Mouse (Mus musculus): ENCODE data around the gene Tbc1d2. TPM values are rescaled to one million over a fixed set of nuclear protein-coding genes. Genes with fewer than 3 reads are reported as not detected.
"Not testable (repeated sequence)": the region's sequence is repeated elsewhere in the genome, so short reads cannot be mapped to it uniquely, and the experiment has no call there.

Tbc1d2 gene
- polyA plus RNA-seq, 1 experiment from 2014 or later = 0.94 TPM

- Histone ChIP-seq H3K4me1 (0 out of 2 replicates have a peak, but pooled peaks cover 4% of the 10 kb centered on the region), H3K27ac (no peak overlapping the region; the same call in 1 of the 2 replicates), H3K36me3 (replicated peaks) (no peaks in the 10 kb centered on the region), H3K27me3 (ENCODE audit: poor library complexity, severe bottlenecking) (peaks cover 25% of the 10 kb centered on the region), H3K4me3 (no peak overlapping the region), H3K9me3 (no peaks in the 10 kb centered on the region)
- DNase-seq (ENCODE audit: extremely low spot score, low spot score) = no peak
- 79% methylated on average over 9 of the region's 9 CpGs for WGBS
Measured at GRCm38 (mm10) chr4:46614641-46615040, 35.4 kb downstream of the Tbc1d2 start.

- H3K27ac ChIP-seq = no peak overlapping the region
- no peaks in the 10 kb centered on the region for H3K36me3 ChIP-seq (replicated peaks)
- 0 out of 2 replicates have a peak, but pooled peaks cover 4% of the 10 kb centered on the region for H3K4me1 ChIP-seq
- H3K4me3 ChIP-seq = no peak overlapping the region
- DNase-seq (ENCODE audit: extremely low spot score, low spot score) = no peak
- no peaks in the 10 kb centered on the region for H3K9me3 ChIP-seq
- WGBS = 85% methylated on average over 12 of the region's 12 CpGs
- peaks cover 22% of the 10 kb centered on the region for H3K27me3 ChIP-seq (ENCODE audit: poor library complexity, severe bottlenecking)
Measured at GRCm38 (mm10) chr4:46613618-46614017, 36.4 kb downstream of the Tbc1d2 start.

GRCm38 (mm10) chr4:46611181-46611580, 38.8 kb downstream of the Tbc1d2 start:
- Histone ChIP-seq H3K36me3 (replicated peaks) (no peaks in the 10 kb centered on the region), H3K4me3 (no peak overlapping the region), H3K9me3 (no peaks in the 10 kb centered on the region), H3K27me3 (ENCODE audit: poor library complexity, severe bottlenecking) (peaks cover 26% of the 10 kb centered on the region), H3K27ac (no peak overlapping the region), H3K4me1 (0 out of 2 replicates have a peak, but pooled peaks cover 4% of the 10 kb centered on the region)
- 5% methylated on average over 4 of the region's 4 CpGs for WGBS
- DNase-seq (ENCODE audit: extremely low spot score, low spot score) = peak; percentile 85

- Histone ChIP-seq H3K9me3 (no peaks in the 10 kb centered on the region), H3K27ac (no peak overlapping the region), H3K36me3 (replicated peaks) (no peaks in the 10 kb centered on the region), H3K4me3 (no peak overlapping the region), H3K4me1 (peaks cover 18% of the 10 kb centered on the region), H3K27me3 (ENCODE audit: poor library complexity, severe bottlenecking) (peaks cover 44% of the 10 kb centered on the region)
- WGBS = 84% methylated on average over 3 of the region's 3 CpGs
- DNase-seq (ENCODE audit: extremely low spot score, low spot score) = no peak
Measured at GRCm38 (mm10) chr4:46607601-46608000, 42.4 kb downstream of the Tbc1d2 start.

GRCm38 (mm10) chr4:46605451-46605850, 44.6 kb downstream of the Tbc1d2 start:
- Histone ChIP-seq H3K36me3 (replicated peaks) (no peaks in the 10 kb centered on the region), H3K4me3 (no peak overlapping the region), H3K9me3 (no peaks in the 10 kb centered on the region), H3K27ac (no peak overlapping the region), H3K4me1 (peaks cover 35% of the 10 kb centered on the region), H3K27me3 (ENCODE audit: poor library complexity, severe bottlenecking) (peaks cover 66% of the 10 kb centered on the region)
- DNase-seq (ENCODE audit: extremely low spot score, low spot score) = no peak
- 61% methylated on average over 11 of the region's 11 CpGs for WGBS

GRCm38 (mm10) chr4:46602704-46603103, 47.3 kb downstream of the Tbc1d2 start:
- Histone ChIP-seq H3K27me3 (ENCODE audit: poor library complexity, severe bottlenecking) (peaks cover 86% of the 10 kb centered on the region), H3K9me3 (no peaks in the 10 kb centered on the region), H3K27ac (no peak overlapping the region), H3K4me1 (peaks cover 35% of the 10 kb centered on the region), H3K36me3 (replicated peaks) (no peaks in the 10 kb centered on the region), H3K4me3 (no peak overlapping the region)
- no peak for DNase-seq (ENCODE audit: extremely low spot score, low spot score)
- WGBS = 64% methylated on average over 7 of the region's 7 CpGs

GRCm38 (mm10) chr4:46601844-46602423, 48.1 kb downstream of the Tbc1d2 start, which contains the start of gene Coro2a:
TSS of gene Coro2a (minus strand) at chr4:46602202.
- Histone ChIP-seq H3K4me1 (peaks cover 35% of the 10 kb centered on the region), H3K36me3 (replicated peaks) (no peaks in the 10 kb centered on the region), H3K27me3 (ENCODE audit: poor library complexity, severe bottlenecking) (peaks cover 93% of the 10 kb centered on the region), H3K27ac (peak within 1 kb of the TSS; percentile 76), H3K4me3 (peak within 1 kb of the TSS; percentile 68), H3K9me3 (no peaks in the 10 kb centered on the region)
- under 1% methylated on average over 66 of the region's 66 CpGs for WGBS
- peak; percentile 78 for DNase-seq (ENCODE audit: extremely low spot score, low spot score)

GRCm38 (mm10) chr4:46601258-46601843, 48.7 kb downstream of the Tbc1d2 start:
- under 1% methylated on average over 52 of the region's 52 CpGs for WGBS
- H3K4me1 ChIP-seq = peaks cover 35% of the 10 kb centered on the region
- peak overlapping the region; percentile 68 for H3K4me3 ChIP-seq
- peak overlapping the region; percentile 76 for H3K27ac ChIP-seq
- DNase-seq (ENCODE audit: extremely low spot score, low spot score) = peak; percentile 37
- H3K36me3 ChIP-seq (replicated peaks) = no peaks in the 10 kb centered on the region
- H3K9me3 ChIP-seq = no peaks in the 10 kb centered on the region
- H3K27me3 ChIP-seq (ENCODE audit: poor library complexity, severe bottlenecking) = peaks cover 95% of the 10 kb centered on the region

GRCm38 (mm10) chr4:46600473-46601257, 49.3 kb downstream of the Tbc1d2 start:
- Histone ChIP-seq H3K27ac (peak overlapping the region; percentile 76; the same call in 1 of the 2 replicates), H3K4me1 (peaks cover 41% of the 10 kb centered on the region), H3K36me3 (replicated peaks) (no peaks in the 10 kb centered on the region), H3K4me3 (peak overlapping the region; percentile 68), H3K9me3 (no peaks in the 10 kb centered on the region), H3K27me3 (ENCODE audit: poor library complexity, severe bottlenecking) (peaks cover 92% of the 10 kb centered on the region)
- 42% methylated on average over 20 of the region's 20 CpGs for whole genome bisulfite sequencing
- DNase-seq (ENCODE audit: extremely low spot score, low spot score) = no peak

GRCm38 (mm10) chr4:46599609-46600008, 50.4 kb downstream of the Tbc1d2 start:
- H3K27ac ChIP-seq; DNase-seq (ENCODE audit: extremely low spot score, low spot score); H3K36me3 ChIP-seq (replicated peaks); H3K9me3 ChIP-seq; H3K4me3 ChIP-seq: not testable (repeated sequence)
- peaks cover 81% of the 10 kb centered on the region for H3K27me3 ChIP-seq (ENCODE audit: poor library complexity, severe bottlenecking)
- WGBS = 89% methylated on average over 12 of the region's 12 CpGs
- H3K4me1 ChIP-seq = peaks cover 35% of the 10 kb centered on the region

GRCm38 (mm10) chr4:46598981-46599380, 51.0 kb downstream of the Tbc1d2 start:
- Histone ChIP-seq H3K4me1 (peaks cover 29% of the 10 kb centered on the region), H3K27ac (no peak overlapping the region), H3K4me3 (no peak overlapping the region), H3K9me3 (no peaks in the 10 kb centered on the region), H3K27me3 (ENCODE audit: poor library complexity, severe bottlenecking) (peaks cover 77% of the 10 kb centered on the region), H3K36me3 (replicated peaks) (no peaks in the 10 kb centered on the region)
- 82% methylated on average over 6 of the region's 6 CpGs for WGBS
- no peak for DNase-seq (ENCODE audit: extremely low spot score, low spot score)

- no peak for DNase-seq (ENCODE audit: extremely low spot score, low spot score)
- Histone ChIP-seq H3K4me1 (peaks cover 30% of the 10 kb centered on the region), H3K27me3 (ENCODE audit: poor library complexity, severe bottlenecking) (peaks cover 68% of the 10 kb centered on the region), H3K27ac (no peak overlapping the region), H3K4me3 (no peak overlapping the region), H3K9me3 (no peaks in the 10 kb centered on the region), H3K36me3 (replicated peaks) (no peaks in the 10 kb centered on the region)
- 69% methylated on average over 10 of the region's 10 CpGs for WGBS
Measured at GRCm38 (mm10) chr4:46598111-46598510, 51.9 kb downstream of the Tbc1d2 start.

All from forebrain, embryonic 10.5 days (tissue).